Mouse (Mus musculus): Measurements from ENCODE around the gene Tvp23b. TPM values are rescaled to one million over a fixed set of nuclear protein-coding genes. Genes with fewer than 3 reads are reported as not detected.

Tvp23b gene
- polyA plus RNA-seq, 1 experiment, result 21.4 TPM

DNA sequence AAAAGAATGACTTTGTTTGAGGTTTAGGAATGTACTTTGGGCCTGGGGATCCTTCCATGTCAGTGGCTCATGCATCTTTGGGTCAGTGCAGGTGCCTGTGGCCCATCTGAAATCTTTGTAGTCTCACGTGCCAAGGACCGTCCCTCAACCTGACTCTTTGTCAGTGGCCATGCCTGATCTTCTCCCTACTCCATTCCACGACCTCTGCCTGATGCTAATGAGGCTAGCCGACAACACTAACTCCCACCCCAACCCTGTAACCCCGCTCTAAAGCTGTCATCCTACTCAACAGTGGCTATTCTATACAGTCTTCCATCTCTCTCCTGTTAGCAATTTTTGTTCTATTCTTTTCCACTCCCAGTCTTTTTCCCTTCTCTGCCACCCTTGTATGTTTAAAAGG is 75.9 kb downstream of the Tvp23b start:
- no peak for DNase-seq
- WGBS, result 78% methylated on average over 5 of the region's 5 CpGs
- Histone ChIP-seq H3K4me1 (ENCODE audit: control insufficient read depth, insufficient read depth, low read length) (no peaks in the 10 kb centered on the region; the same call in 1 of the 2 replicates), H3K4me3 (replicated peaks; ENCODE audit: extremely low read depth, low read depth, low read length) (no peak overlapping the region)
- TF ChIP-seq POLR2A (IDR thresholded peaks at IDR 0.05; ENCODE audit: borderline replicate concordance, extremely low read depth, low read depth, low read length) (no peak), CTCF (IDR thresholded peaks at IDR 0.05; ENCODE audit: insufficient read depth, low read length) (no peak)

- no peak for DNase-seq
- TF ChIP-seq POLR2A (IDR thresholded peaks at IDR 0.05; ENCODE audit: borderline replicate concordance, extremely low read depth, low read depth, low read length) (no peak), CTCF (IDR thresholded peaks at IDR 0.05; ENCODE audit: insufficient read depth, low read length) (no peak)
- Histone ChIP-seq H3K4me1 (ENCODE audit: control insufficient read depth, insufficient read depth, low read length) (no peaks in the 10 kb centered on the region; the same call in 1 of the 2 replicates), H3K4me3 (replicated peaks; ENCODE audit: extremely low read depth, low read depth, low read length) (no peak overlapping the region)
- 39% methylated on average over 6 of the region's 6 CpGs for WGBS
These were observed 76.5 kb downstream of the Tvp23b start for GRCm38 (mm10) chr11:62955776-62956175.

DNA sequence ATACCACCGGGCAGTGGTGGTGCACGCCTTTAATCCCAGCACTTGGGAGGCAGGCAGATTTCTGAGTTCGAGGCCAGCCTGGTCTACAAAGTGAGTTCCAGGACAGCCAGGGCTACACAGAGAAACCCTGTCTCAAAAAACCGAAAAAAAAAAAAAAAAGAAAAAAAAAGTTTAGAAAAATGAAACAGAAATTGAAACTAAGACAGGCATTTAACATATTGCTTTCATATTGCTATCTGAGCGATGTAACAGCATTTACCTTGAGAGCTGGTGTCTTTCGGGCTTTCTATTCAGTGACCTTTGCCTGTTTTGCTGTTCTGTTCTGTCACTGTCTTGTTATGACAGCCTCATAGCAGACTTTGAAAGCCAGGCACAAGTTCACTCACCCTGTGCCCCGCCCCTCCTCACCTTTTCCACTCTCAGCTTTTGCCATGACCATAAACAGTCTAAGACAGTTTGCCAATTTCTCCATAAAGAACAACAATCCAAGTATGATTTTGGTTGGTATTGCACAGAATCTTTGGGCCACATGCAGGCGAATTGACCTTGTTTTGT is 78.4 kb downstream of the Tvp23b start:
- 89% methylated on average over 8 of the region's 8 CpGs for WGBS
- Histone ChIP-seq H3K4me1 (ENCODE audit: control insufficient read depth, insufficient read depth, low read length) (no peaks in the 10 kb centered on the region; the same call in 1 of the 2 replicates), H3K4me3 (replicated peaks; ENCODE audit: extremely low read depth, low read depth, low read length) (no peak overlapping the region)
- no peak for DNase-seq
- no peak for TF ChIP-seq CTCF (IDR thresholded peaks at IDR 0.05; ENCODE audit: insufficient read depth, low read length)
- no peak for TF ChIP-seq POLR2A (IDR thresholded peaks at IDR 0.05; ENCODE audit: borderline replicate concordance, extremely low read depth, low read depth, low read length)

DNA sequence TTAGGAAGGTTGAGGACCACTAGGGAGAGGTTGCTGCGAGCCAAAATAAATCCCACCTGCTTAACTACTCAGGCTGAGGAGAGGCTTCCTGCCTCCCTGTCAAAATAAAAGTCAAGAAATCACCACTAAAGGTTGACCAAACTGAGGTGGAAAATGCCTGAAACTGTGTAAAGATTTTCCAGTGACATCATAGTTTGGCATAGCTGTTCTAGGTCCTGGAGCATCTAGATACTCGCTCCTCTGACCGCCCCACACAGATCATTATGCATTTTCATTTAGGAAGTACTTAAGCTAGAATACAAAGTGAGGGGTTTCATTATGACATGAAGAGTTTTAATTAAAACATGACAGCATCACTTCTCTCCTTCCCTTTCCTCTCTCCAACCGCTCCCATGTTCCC is 84.0 kb downstream of the Tvp23b start:
- TF ChIP-seq CTCF (IDR thresholded peaks at IDR 0.05; ENCODE audit: insufficient read depth, low read length), result no peak
- TF ChIP-seq POLR2A (IDR thresholded peaks at IDR 0.05; ENCODE audit: borderline replicate concordance, extremely low read depth, low read depth, low read length), result no peak
- Histone ChIP-seq H3K4me3 (replicated peaks; ENCODE audit: extremely low read depth, low read depth, low read length) (no peak overlapping the region), H3K4me1 (ENCODE audit: control insufficient read depth, insufficient read depth, low read length) (peaks cover 6% of the 10 kb centered on the region)
- 76% methylated on average over 4 of the region's 4 CpGs for WGBS
- no peak for DNase-seq

DNA sequence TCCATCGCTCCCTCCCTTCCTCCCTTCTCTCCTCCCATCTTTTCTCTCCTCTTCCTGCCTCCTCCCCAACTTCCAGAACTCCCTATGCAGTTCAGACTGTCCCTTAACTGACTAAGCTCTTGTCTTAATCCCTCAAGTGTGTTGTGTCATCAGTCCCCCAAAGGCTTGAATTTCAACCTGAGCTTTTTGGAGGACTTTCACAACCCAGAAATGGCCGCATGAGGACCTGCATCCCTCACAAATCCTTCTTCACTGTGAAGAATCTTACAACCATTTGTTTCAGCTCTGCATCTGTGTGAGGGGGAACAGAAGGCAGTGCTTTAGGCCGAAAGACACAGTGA is 87.1 kb downstream of the Tvp23b start:
- no peak for TF ChIP-seq CTCF (IDR thresholded peaks at IDR 0.05; ENCODE audit: insufficient read depth, low read length)
- no peak for TF ChIP-seq POLR2A (IDR thresholded peaks at IDR 0.05; ENCODE audit: borderline replicate concordance, extremely low read depth, low read depth, low read length)
- WGBS, result 50% methylated on average over 3 of the region's 3 CpGs
- peaks cover 6% of the 10 kb centered on the region for H3K4me1 ChIP-seq (ENCODE audit: control insufficient read depth, insufficient read depth, low read length)
- no peak for DNase-seq
- no peak overlapping the region for H3K4me3 ChIP-seq (replicated peaks; ENCODE audit: extremely low read depth, low read depth, low read length)

Other genes starting within 250 kb of the Tvp23b start
- 25.8 and 29.0 TPM in 2 replicates for gene Lrrc75a, start 230.9 kb upstream of the Tvp23b start, polyA plus RNA-seq (2012; rRNA removed)
- gene Mmgt2, start 230.8 kb upstream of the Tvp23b start, polyA plus RNA-seq (2012; rRNA removed), result 38.6 and 38.8 TPM in 2 replicates
- gene Zfp287, start 147.6 kb upstream of the Tvp23b start, polyA plus RNA-seq (2012; rRNA removed), result 2.8 and 3.9 TPM in 2 replicates
- not detected in 2 replicates for gene Gm10428, start 126.4 kb upstream of the Tvp23b start, polyA plus RNA-seq (2012; rRNA removed)
- gene Zfp286, start 90.0 kb upstream of the Tvp23b start, polyA plus RNA-seq (2012; rRNA removed), result 0.54 and 1.1 TPM in 2 replicates
- gene Trim16, start 59.2 kb upstream of the Tvp23b start, polyA plus RNA-seq (2012; rRNA removed), result 23.7 and 24.5 TPM in 2 replicates
- 0.38 and 0.84 TPM in 2 replicates for gene Fbxw10, start 32.4 kb upstream of the Tvp23b start, polyA plus RNA-seq (2012; rRNA removed)
- 0.18 and 0.73 TPM in 2 replicates for gene Cdrt4, start 71.7 kb downstream of the Tvp23b start, polyA plus RNA-seq (2012; rRNA removed)
- gene Tekt3, start 182.2 kb downstream of the Tvp23b start, polyA plus RNA-seq (2012; rRNA removed), result 0.40 and 0.43 TPM in 2 replicates
- gene Pmp22, start 249.5 kb downstream of the Tvp23b start, polyA plus RNA-seq (2012; rRNA removed), result 384 and 556 TPM in 2 replicates

All from lung, adult 2 months (tissue).